In the genomic region with DNA sequence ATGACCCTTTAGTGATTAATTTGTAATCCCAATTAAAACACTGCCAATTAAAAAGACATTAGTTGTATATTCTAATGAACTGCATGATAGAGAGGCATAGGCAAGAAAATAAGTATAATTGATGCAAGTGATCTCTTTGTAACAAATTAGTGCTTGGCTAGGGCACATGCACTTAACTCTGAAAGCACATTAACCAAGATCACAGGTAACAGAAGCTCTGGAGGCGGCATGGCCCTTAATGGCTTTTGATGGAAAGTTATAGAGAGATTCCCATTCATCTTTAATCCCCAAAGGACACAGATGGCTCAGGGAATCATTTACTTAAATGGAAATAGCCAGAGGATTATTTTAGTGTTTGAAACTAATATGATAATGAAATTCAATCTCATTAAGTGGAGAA, we compare ENCODE assay signal across 18 mouse cellular contexts.
"Had no signal": no experiment of that assay in that cellular context is flagged by ENCODE, and none has a peak within 500 bp of the region (broad histone marks: within the 10 kb centered on the region; RNA-seq: fewer than 3 reads in every experiment).

No protein-coding gene starts in this region.

- H3K4me3 ChIP-seq: kidney, embryonic 15.5 days; left cerebral cortex, adult 2 months; liver, embryonic 13.5 days; midbrain, embryonic 12.5 days; myocyte had no signal

- H3K36me3 ChIP-seq: kidney, embryonic 15.5 days; liver, embryonic 13.5 days; midbrain, embryonic 12.5 days had no signal

- H3K27me3 ChIP-seq: kidney, embryonic 15.5 days; liver, embryonic 13.5 days; midbrain, embryonic 12.5 days had no signal

- H3K9ac ChIP-seq: kidney, embryonic 15.5 days; liver, embryonic 13.5 days; midbrain, embryonic 12.5 days had no signal

- H3K27ac ChIP-seq: kidney, embryonic 15.5 days; left cerebral cortex, adult 2 months; liver, embryonic 13.5 days; midbrain, embryonic 12.5 days; stomach, postnatal 0 days had no signal

- DNase-seq: kidney, adult 11 months; kidney, adult 8-10 months; kidney, postnatal 10 days; kidney, postnatal 36 days; layer of hippocampus, postnatal 36 days; liver, embryonic 13.5 days; lung, adult 2 months; lung, postnatal 14 days; lung, postnatal 4 days; thymus, adult 2 months; thymus, postnatal 14 days; thymus, postnatal 4 days had no signal

- H3K9me3 ChIP-seq: kidney, embryonic 15.5 days; liver, embryonic 13.5 days; midbrain, embryonic 12.5 days had no signal

- ATAC-seq: midbrain, embryonic 16.5 days had no signal

- H3K4me2 ChIP-seq: kidney, embryonic 15.5 days; liver, embryonic 13.5 days; midbrain, embryonic 12.5 days had no signal

- H3K4me1 ChIP-seq: kidney, embryonic 15.5 days; liver, embryonic 13.5 days; midbrain, embryonic 12.5 days had no signal
